Mouse (Mus musculus) midbrain, postnatal 0 days (tissue): Measurements from ENCODE around the gene Stap2. TPM values are rescaled to one million over a fixed set of nuclear protein-coding genes. Genes with fewer than 3 reads are reported as not detected.

Source experiments
- ATAC-seq: fragments of 200-750 bp; cut with Nextera tagmentation; 2 replicates; pipeline ENCODE4 v1.8.0; 2017; ENCODE audit warnings: moderate number of reproducible peaks, mild to moderate bottlenecking, moderate TSS enrichment, moderate library complexity; ENCODE audit not compliant: low FRiP score
- DNase-seq: peaks from one replicate; pipeline ENCODE4 v3.0.0-alpha.2; 2015; ENCODE audit warnings: low spot score
- H3K27ac ChIP-seq: fragments of 300-500 bp; sonication (generic); 2 replicates; pipeline ENCODE4 v1.5.1; 2014; ENCODE audit warnings: low read depth, mild to moderate bottlenecking, low read length, mixed read lengths
- H3K27me3 ChIP-seq: fragments of 300-500 bp; sonication (generic); 2 replicates; pipeline ENCODE4 v1.6.1; 2014; ENCODE audit warnings: low read length, control low read depth, mixed read lengths; ENCODE audit not compliant: insufficient read depth
- H3K36me3 ChIP-seq: fragments of 300-500 bp; sonication (generic); 2 replicates; pipeline ENCODE4 v1.6.1; 2014; ENCODE audit warnings: low read length, control low read depth, mixed read lengths; ENCODE audit not compliant: insufficient read depth
- H3K4me1 ChIP-seq: fragments of 300-500 bp; sonication (generic); 2 replicates; pipeline ENCODE4 v1.6.1; 2014; ENCODE audit warnings: mild to moderate bottlenecking, control low read depth, antibody characterized with exemption, low read length, mixed read lengths; ENCODE audit not compliant: insufficient read depth
- H3K4me2 ChIP-seq: fragments of 300-500 bp; sonication (generic); 2 replicates; pipeline ENCODE4 v1.6.1; 2014; ENCODE audit warnings: low read depth, mild to moderate bottlenecking, low read length, mixed read lengths; ENCODE audit not compliant: poor library complexity, severe bottlenecking
- H3K4me3 ChIP-seq: fragments of 300-500 bp; sonication (generic); 2 replicates; pipeline ENCODE4 v1.5.1; 2014; ENCODE audit warnings: low read depth, mild to moderate bottlenecking, low read length, moderate library complexity
- H3K9ac ChIP-seq: fragments of 300-500 bp; sonication (generic); replicated peaks from 2 replicates; pipeline ENCODE4 v1.6.1; 2014; ENCODE audit warnings: mild to moderate bottlenecking, low read length, moderate library complexity, mixed read lengths; ENCODE audit not compliant: poor library complexity, severe bottlenecking
- H3K9me3 ChIP-seq: fragments of 300-500 bp; sonication (generic); 2 replicates; pipeline ENCODE4 v1.6.1; 2016; ENCODE audit warnings: low read length, control low read depth
- CTCF ChIP-seq: IDR thresholded peaks from 2 replicates; pipeline ENCODE4 v1.5.1; 2016; ENCODE audit warnings: antibody characterized with exemption, mild to moderate bottlenecking
- WGBS: fragments of 180-500 bp; shearing (Covaris S2); extraction: QIAGEN DNeasy Blood & Tissue Kit; methylation state at CpG from one replicate; pipeline ENCODE4 v1.1.7; 2014; 5-methylcytosine and 5-hydroxymethylcytosine counted together
- polyA plus RNA-seq: library from polyadenylated mRNA; unstranded; fragments of >200 nt; fragmentation: Nextera tagmentation; extraction: Ambion mirVana; gene quantifications from 2 replicates; pipeline ENCODE4 v1.2.1, GENCODE M21; 2015
- total RNA-seq: library from RNA; depleted of rRNA; stranded (reverse); fragments of >200 nt; gene quantifications from 2 replicates; pipeline ENCODE4 v1.2.3, GENCODE M21; 2014

Stap2 gene
- total and polyA plus RNA-seq, 2 experiments from 2014 or later: 2.4 to 4.3 TPM

- peak; percentile 74 for ATAC-seq
- WGBS: 12% methylated on average over 14 of the region's 14 CpGs
- Histone ChIP-seq H3K4me1 (0 out of 2 replicates have a peak, but pooled peaks cover 7% of the 10 kb centered on the region), H3K4me3 (peak overlapping the region; percentile 66; the same call in 1 of the 2 replicates), H3K27ac (peak overlapping the region; percentile 81), H3K9me3 (no peaks in the 10 kb centered on the region), H3K4me2 (peak overlapping the region; percentile 93), H3K9ac (peak overlapping the region; percentile 87), H3K36me3 (peaks cover 25% of the 10 kb centered on the region; the same call in 1 of the 2 replicates), H3K27me3 (no peaks in the 10 kb centered on the region)
- DNase-seq: peak; percentile 90
- TF ChIP-seq CTCF: no peak
Observed at GRCm38 (mm10) chr17:55969560-55969959, 35.8 kb downstream of the Stap2 start.

- Histone ChIP-seq H3K27me3 (no peaks in the 10 kb centered on the region), H3K9ac (no peak overlapping the region), H3K4me2 (no peak overlapping the region), H3K9me3 (no peaks in the 10 kb centered on the region), H3K27ac (no peak overlapping the region), H3K36me3 (peaks cover 20% of the 10 kb centered on the region; the same call in 1 of the 2 replicates), H3K4me3 (no peak overlapping the region), H3K4me1 (0 out of 2 replicates have a peak, but pooled peaks cover 7% of the 10 kb centered on the region)
- TF ChIP-seq CTCF: no peak
- WGBS: 43% methylated on average over 7 of the region's 7 CpGs
- ATAC-seq: no peak
- DNase-seq: no peak
Observed at GRCm38 (mm10) chr17:55968210-55968609, 37.2 kb downstream of the Stap2 start.

GRCm38 (mm10) chr17:55967186-55967585 lies 38.2 kb downstream of the Stap2 start:
- H3K9me3 ChIP-seq: no peaks in the 10 kb centered on the region
- H3K27me3 ChIP-seq: no peaks in the 10 kb centered on the region
- no peak overlapping the region for H3K9ac ChIP-seq
- H3K4me2 ChIP-seq: no peak overlapping the region
- H3K4me3 ChIP-seq: no peak overlapping the region
- 0 out of 2 replicates have a peak, but pooled peaks cover 7% of the 10 kb centered on the region for H3K4me1 ChIP-seq
- ATAC-seq: no peak
- no peak for TF ChIP-seq CTCF
- 95% methylated on average over 4 of the region's 4 CpGs for WGBS
- no peak for DNase-seq
- H3K36me3 ChIP-seq: peaks cover 16% of the 10 kb centered on the region
- H3K27ac ChIP-seq: no peak overlapping the region

- Histone ChIP-seq H3K9me3 (no peaks in the 10 kb centered on the region), H3K27ac (no peak overlapping the region), H3K9ac (no peak overlapping the region), H3K36me3 (peaks cover 25% of the 10 kb centered on the region), H3K27me3 (no peaks in the 10 kb centered on the region), H3K4me2 (no peak overlapping the region), H3K4me3 (no peak overlapping the region), H3K4me1 (peaks cover 9% of the 10 kb centered on the region; the same call in 1 of the 2 replicates)
- 83% methylated on average over 9 of the region's 9 CpGs for WGBS
- peak; percentile 25 for TF ChIP-seq CTCF
- DNase-seq: no peak
- no peak for ATAC-seq
Observed at GRCm38 (mm10) chr17:55964996-55965395, 40.4 kb downstream of the Stap2 start.

GRCm38 (mm10) chr17:55964496-55964895 lies 40.9 kb downstream of the Stap2 start:
- no peak overlapping the region for H3K9ac ChIP-seq
- H3K4me2 ChIP-seq: no peak overlapping the region
- H3K4me3 ChIP-seq: no peak overlapping the region
- no peaks in the 10 kb centered on the region for H3K9me3 ChIP-seq
- no peaks in the 10 kb centered on the region for H3K27me3 ChIP-seq
- DNase-seq (no peak), ATAC-seq (no peak)
- H3K27ac ChIP-seq: no peak overlapping the region
- peaks cover 10% of the 10 kb centered on the region; the same call in 1 of the 2 replicates for H3K4me1 ChIP-seq
- TF ChIP-seq CTCF: no peak
- H3K36me3 ChIP-seq: peaks cover 25% of the 10 kb centered on the region
- WGBS: 98% methylated on average over 10 of the region's 10 CpGs

GRCm38 (mm10) chr17:55963171-55963570 lies 42.2 kb downstream of the Stap2 start:
- TF ChIP-seq CTCF: no peak
- H3K36me3 ChIP-seq: peaks cover 25% of the 10 kb centered on the region
- H3K4me3 ChIP-seq: no peak overlapping the region
- 78% methylated on average over 14 of the region's 14 CpGs for WGBS
- no peaks in the 10 kb centered on the region for H3K9me3 ChIP-seq
- DNase-seq (no peak), ATAC-seq (no peak)
- no peaks in the 10 kb centered on the region for H3K27me3 ChIP-seq
- no peak overlapping the region for H3K9ac ChIP-seq
- H3K4me1 ChIP-seq: peaks cover 9% of the 10 kb centered on the region; the same call in 1 of the 2 replicates
- no peak overlapping the region for H3K4me2 ChIP-seq
- no peak overlapping the region for H3K27ac ChIP-seq
